Mouse (Mus musculus) C2C12 (cell line): ENCODE measurements around the gene Mtmr11.

ENCODE experiments used
- CEBPB ChIP-seq: IDR thresholded peaks from one replicate; pipeline ENCODE4 v1.6.1; 2011; ENCODE audit warnings: low read depth, mild to moderate bottlenecking, control low read depth, moderate library complexity
- CTCF ChIP-seq: IDR thresholded peaks from one replicate; pipeline ENCODE4 v1.5.1; 2011; ENCODE audit not compliant: control insufficient read depth, insufficient read depth, insufficient read length
- MAX ChIP-seq: IDR thresholded peaks from one replicate; pipeline ENCODE4 v1.6.1; 2011; ENCODE audit warnings: mild to moderate bottlenecking, control low read depth
- MYOG ChIP-seq: IDR thresholded peaks from one replicate; pipeline ENCODE4 v1.6.1; 2011; ENCODE audit not compliant: control insufficient read depth, insufficient read length; ENCODE audit errors: extremely low read depth

- TF ChIP-seq CTCF (no peak), MAX (no peak), CEBPB (no peak), MYOG (no peak)
Observed at GRCm38 (mm10) chr3:96175251-96175650, 13.4 kb downstream of the Mtmr11 start.
